Mouse (Mus musculus): ENCODE measurements around the gene 2310034G01Rik. TPM values are rescaled to one million over a fixed set of nuclear protein-coding genes. Genes with fewer than 3 reads are reported as not detected.
A peak's percentile ranks its signal among the peaks of the same experiment; 100 is the strongest.

2310034G01Rik gene
- total and polyA plus RNA-seq, 3 experiments, result 0.50 to 0.95 TPM; not detected in 1

- TF ChIP-seq NRF1 (IDR thresholded peaks at IDR 0.05; ENCODE audit: insufficient read depth, low read depth, low read length, poor library complexity, severe bottlenecking) (no peak), POLR2AphosphoS2 (IDR thresholded peaks at IDR 0.05; ENCODE audit: low read length) (no peak), CHD1 (IDR thresholded peaks at IDR 0.05; ENCODE audit: low read depth, low read length) (0 out of 2 replicates have a peak, but pooled peaks have one; percentile 39), MEF2A (IDR thresholded peaks at IDR 0.05; ENCODE audit: extremely low read depth, insufficient replicate concordance, low read depth, low read length, poor library complexity, severe bottlenecking) (no peak), TBP (IDR thresholded peaks at IDR 0.05; ENCODE audit: low read depth, low read length) (no peak; the same call in 1 of the 2 replicates), CHD2 (IDR thresholded peaks at IDR 0.05; ENCODE audit: low read length) (no peak), GABPA (IDR thresholded peaks at IDR 0.05; ENCODE audit: low read depth, low read length) (no peak), JUND (IDR thresholded peaks at IDR 0.05; ENCODE audit: low read depth, low read length) (no peak), ELF1 (IDR thresholded peaks at IDR 0.05; ENCODE audit: low read depth, low read length) (no peak), SMC3 (IDR thresholded peaks at IDR 0.05; ENCODE audit: low read depth, low read length) (no peak), HCFC1 (IDR thresholded peaks at IDR 0.05; ENCODE audit: low read depth, low read length) (no peak), RCOR1 (IDR thresholded peaks at IDR 0.05; ENCODE audit: low read depth, low read length) (no peak), ETS1 (IDR thresholded peaks at IDR 0.05; ENCODE audit: low read depth, low read length) (no peak), TCF12 (IDR thresholded peaks at IDR 0.05; ENCODE audit: low read depth, low read length) (no peak)
These were observed 44.6 kb upstream of the 2310034G01Rik start (continued) for GRCm38 (mm10) chr19:46394712-46395108.

- no peak overlapping the region for H3K9ac ChIP-seq (ENCODE audit: control insufficient read depth, low read depth, low read length, poor library complexity, severe bottlenecking)
- H3K79me2 ChIP-seq (ENCODE audit: control insufficient read depth, insufficient read depth, low read length, poor library complexity), result peaks cover 66% of the 10 kb centered on the region
- H3K9me3 ChIP-seq (replicated peaks; ENCODE audit: insufficient read depth, low read length), result no peaks in the 10 kb centered on the region
- peaks cover 7% of the 10 kb centered on the region in 2 experiments for H3K36me3 ChIP-seq (ENCODE audit: control insufficient read depth in 1 of 2, insufficient read depth in 2 of 2, low read length in 2 of 2)
- no peak overlapping the region for H3K27ac ChIP-seq (ENCODE audit: control insufficient read depth, low read depth, low read length)
- DNase-seq (ENCODE audit: low read depth, low spot score), result peak; percentile 82
- no peak for TF ChIP-seq RCOR1 (IDR thresholded peaks at IDR 0.05; ENCODE audit: low read depth, low read length)
- TF ChIP-seq MYC (IDR thresholded peaks at IDR 0.05; ENCODE audit: low read depth, low read length), result no peak
- TF ChIP-seq RAD21 (IDR thresholded peaks at IDR 0.05; ENCODE audit: low read depth, low read length), result peak; percentile 71
- no peak for TF ChIP-seq GATA1 (IDR thresholded peaks at IDR 0.05; ENCODE audit: low read depth, low read length)
- TF ChIP-seq MXI1 (IDR thresholded peaks at IDR 0.05; ENCODE audit: low read depth, low read length), result peak; percentile 38; the same call in 1 of the 2 replicates
- TF ChIP-seq SIN3A (IDR thresholded peaks at IDR 0.05; ENCODE audit: low read length), result peak; percentile 63; the same call in 1 of the 2 replicates
- TF ChIP-seq MYB (IDR thresholded peaks at IDR 0.05; ENCODE audit: low read depth, low read length), result no peak
- TF ChIP-seq ZNF384 (IDR thresholded peaks at IDR 0.05; ENCODE audit: low read depth, low read length), result no peak
- TF ChIP-seq TAL1 (IDR thresholded peaks at IDR 0.05; ENCODE audit: low read length), result no peak
- no peak for TF ChIP-seq POLR2A (IDR thresholded peaks at IDR 0.05; ENCODE audit: control insufficient read depth in 1 of 2, insufficient read depth in 1 of 2, low read depth in 1 of 2, low read length in 2 of 2, poor library complexity in 1 of 2)
- TF ChIP-seq ETS1 (IDR thresholded peaks at IDR 0.05; ENCODE audit: low read depth, low read length), result no peak
- TF ChIP-seq JUND (IDR thresholded peaks at IDR 0.05; ENCODE audit: low read depth, low read length), result no peak
- peak; percentile 71 to 92 (median 77) for TF ChIP-seq CTCF (IDR thresholded peaks at IDR 0.05 in 2 of 3, conservative IDR thresholded peaks at IDR 0.05 in 1 of 3; ENCODE audit: control insufficient read depth in 1 of 3, insufficient read depth in 1 of 3, low read depth in 2 of 3, low read length in 3 of 3, poor library complexity in 1 of 3, severe bottlenecking in 1 of 3)
- no peak for TF ChIP-seq ZKSCAN1 (IDR thresholded peaks at IDR 0.05; ENCODE audit: low read depth, low read length)
- peak; percentile 51; the same call in 1 of the 2 replicates for TF ChIP-seq ZC3H11A (IDR thresholded peaks at IDR 0.05; ENCODE audit: low read depth, low read length)
- peak; percentile 82 for TF ChIP-seq SMC3 (IDR thresholded peaks at IDR 0.05; ENCODE audit: low read depth, low read length)
- no peak overlapping the region for H3K4me3 ChIP-seq (ENCODE audit: control insufficient read depth in 1 of 2, insufficient read depth in 1 of 2, low read depth in 2 of 2, low read length in 2 of 2)
- H3K4me1 ChIP-seq (ENCODE audit: control insufficient read depth in 1 of 2, insufficient read depth in 2 of 2, low read length in 2 of 2), result peaks cover 0 to 9% of the 10 kb centered on the region in 2 experiments; a peak in 2 of 4 replicates
- no peaks in the 10 kb centered on the region for H3K27me3 ChIP-seq (ENCODE audit: control insufficient read depth in 1 of 2, insufficient read depth in 2 of 2, low read length in 2 of 2)
These were observed 41.9 kb upstream of the 2310034G01Rik start for GRCm38 (mm10) chr19:46392018-46392417.

Data from MEL (cell line).